Mouse (Mus musculus) CH12.LX (cell line): ENCODE results near the gene Neurod2. TPM values are rescaled to one million over a fixed set of nuclear protein-coding genes. Genes with fewer than 3 reads are reported as not detected.

ENCODE experiments used
- DNase-seq: peaks from one replicate; pipeline ENCODE4 v3.0.0-alpha.2; 2013; ENCODE audit errors: extremely low read depth
- H3K27ac ChIP-seq: 2 replicates; pipeline ENCODE4 v1.5.1; 2012; ENCODE audit warnings: low read depth, mild to moderate bottlenecking, control low read depth, moderate library complexity; ENCODE audit not compliant: insufficient read depth
- H3K27me3 ChIP-seq: replicated peaks from 2 replicates; pipeline ENCODE3; 2012; ENCODE audit warnings: inconsistent platforms
- H3K36me3 ChIP-seq, 2 experiments: replicated peaks in 1 of 2; 2 replicates each; pipeline versions ENCODE3 to v1.6.1; 2012; ENCODE audit warnings: inconsistent platforms in 1 of 2, low read length in 1 of 2, mild to moderate bottlenecking in 1 of 2, mixed read lengths in 1 of 2, moderate library complexity in 1 of 2; ENCODE audit not compliant: control insufficient read depth in 1 of 2, insufficient read depth in 1 of 2
- H3K4me1 ChIP-seq, 2 experiments: 2 replicates each; pipeline ENCODE4 v1.6.1; 2012; ENCODE audit warnings: inconsistent platforms in 1 of 2, moderate library complexity in 1 of 2; ENCODE audit not compliant: insufficient read depth in 2 of 2, control insufficient read depth in 1 of 2
- H3K4me2 ChIP-seq: 2 replicates; pipeline ENCODE4 v1.6.1; 2012; ENCODE audit warnings: low read depth, mild to moderate bottlenecking, control low read depth; ENCODE audit not compliant: poor library complexity, insufficient read depth, severe bottlenecking
- H3K4me3 ChIP-seq, 3 experiments: fragments of 150-350 bp in 1 of 3; sonication (generic) in 1 of 3; replicated peaks in 1 of 3; 2 replicates each; pipeline versions ENCODE3 to v1.5.1; 2011 to 2012; ENCODE audit warnings: low read depth in 2 of 3, low read length in 2 of 3, mild to moderate bottlenecking in 2 of 3, moderate library complexity in 2 of 3, control low read depth in 1 of 3, improper control_type of control experiment in 1 of 3, inconsistent platforms in 1 of 3, mixed read lengths in 1 of 3; ENCODE audit not compliant: poor library complexity in 1 of 3
- H3K79me2 ChIP-seq: replicated peaks from 2 replicates; pipeline ENCODE4 v1.6.1; 2012; ENCODE audit warnings: mild to moderate bottlenecking, moderate library complexity; ENCODE audit not compliant: control insufficient read depth, poor library complexity, insufficient read depth, severe bottlenecking; ENCODE audit errors: extremely low read depth
- H3K9ac ChIP-seq: 2 replicates; pipeline ENCODE4 v1.6.1; 2012; ENCODE audit warnings: low read depth, mild to moderate bottlenecking, control low read depth, moderate library complexity; ENCODE audit not compliant: insufficient read depth
- H3K9me3 ChIP-seq: replicated peaks from 2 replicates; pipeline ENCODE3; 2012; ENCODE audit warnings: low read length, inconsistent platforms, mixed read lengths
- BHLHE40 ChIP-seq: IDR thresholded peaks from 2 replicates; pipeline ENCODE4 v1.6.1; 2011; ENCODE audit warnings: mild to moderate bottlenecking, low read depth, low read length, improper control_type of control experiment
- CTCF ChIP-seq, 2 experiments: IDR thresholded peaks in 1 of 2; conservative IDR thresholded peaks in 1 of 2; 2 replicates each; pipeline ENCODE4 v1.5.1; 2011 to 2012; ENCODE audit warnings: low read depth in 2 of 2, low read length in 2 of 2, improper control_type of control experiment in 1 of 2, inconsistent platforms in 1 of 2, mild to moderate bottlenecking in 1 of 2, moderate library complexity in 1 of 2
- E2F4 ChIP-seq: IDR thresholded peaks from 2 replicates; pipeline ENCODE4 v1.6.1; 2011; ENCODE audit warnings: low read depth, low read length, improper control_type of control experiment; ENCODE audit not compliant: insufficient replicate concordance
- ELF1 ChIP-seq: IDR thresholded peaks from 2 replicates; pipeline ENCODE4 v1.6.1; 2014; ENCODE audit warnings: low read depth, mild to moderate bottlenecking, inconsistent platforms, low read length, improper control_type of control experiment
- EP300 ChIP-seq: IDR thresholded peaks from 2 replicates; pipeline ENCODE4 v1.6.1; 2011; ENCODE audit warnings: low read length, improper control_type of control experiment
- GABPA ChIP-seq: IDR thresholded peaks from 2 replicates; pipeline ENCODE4 v1.6.1; 2012; ENCODE audit warnings: low read depth, low read length, improper control_type of control experiment, inconsistent platforms; ENCODE audit not compliant: insufficient replicate concordance
- HCFC1 ChIP-seq: IDR thresholded peaks from 2 replicates; pipeline ENCODE4 v1.6.1; 2012; ENCODE audit warnings: low read depth, mild to moderate bottlenecking, inconsistent platforms, low read length, improper control_type of control experiment
- IRF4 ChIP-seq: IDR thresholded peaks from 2 replicates; pipeline ENCODE4 v1.6.1; 2014; ENCODE audit warnings: low read depth, mild to moderate bottlenecking, inconsistent platforms, low read length, improper control_type of control experiment
- JUN ChIP-seq: IDR thresholded peaks from 2 replicates; pipeline ENCODE4 v1.6.1; 2011; ENCODE audit warnings: low read depth, mild to moderate bottlenecking, low read length, improper control_type of control experiment, moderate library complexity; ENCODE audit not compliant: insufficient read depth
- JUND ChIP-seq: conservative IDR thresholded peaks from 2 replicates; pipeline ENCODE4 v1.6.1; 2011; ENCODE audit warnings: low read depth, low read length, improper control_type of control experiment
- MAZ ChIP-seq: IDR thresholded peaks from 2 replicates; pipeline ENCODE4 v1.6.1; 2012; ENCODE audit warnings: low read depth, mild to moderate bottlenecking, inconsistent platforms, low read length, improper control_type of control experiment, moderate library complexity
- MEF2A ChIP-seq: IDR thresholded peaks from 2 replicates; pipeline ENCODE4 v1.6.1; 2014; ENCODE audit warnings: low read depth, mild to moderate bottlenecking, inconsistent platforms, low read length, improper control_type of control experiment, borderline replicate concordance
- MXI1 ChIP-seq: IDR thresholded peaks from 2 replicates; pipeline ENCODE4 v1.6.1; 2011; ENCODE audit warnings: mild to moderate bottlenecking, low read depth, low read length, improper control_type of control experiment
- MYC ChIP-seq: IDR thresholded peaks from 2 replicates; pipeline ENCODE4 v1.6.1; 2011; ENCODE audit warnings: low read depth, mild to moderate bottlenecking, improper control_type of control experiment, low read length
- NELFE ChIP-seq: IDR thresholded peaks from 2 replicates; pipeline ENCODE4 v1.6.1; 2011; ENCODE audit warnings: low read depth, low read length, improper control_type of control experiment
- NRF1 ChIP-seq: IDR thresholded peaks from 2 replicates; pipeline ENCODE4 v1.6.1; 2014; ENCODE audit warnings: low read depth, mild to moderate bottlenecking, inconsistent platforms, low read length, improper control_type of control experiment, moderate library complexity
- PAX5 ChIP-seq: IDR thresholded peaks from 2 replicates; pipeline ENCODE4 v1.6.1; 2012; ENCODE audit warnings: low read length, inconsistent platforms, mixed read lengths
- POLR2A ChIP-seq: IDR thresholded peaks from 2 replicates; pipeline ENCODE4 v1.6.1; 2011; ENCODE audit warnings: low read depth, mild to moderate bottlenecking, improper control_type of control experiment, low read length
- POLR2AphosphoS2 ChIP-seq: IDR thresholded peaks from 2 replicates; pipeline ENCODE4 v1.6.1; 2011; ENCODE audit warnings: low read depth, low read length, improper control_type of control experiment
- RAD21 ChIP-seq: IDR thresholded peaks from 2 replicates; pipeline ENCODE4 v1.6.1; 2011; ENCODE audit warnings: low read depth, mild to moderate bottlenecking, low read length, improper control_type of control experiment, moderate library complexity
- SIN3A ChIP-seq: IDR thresholded peaks from 2 replicates; pipeline ENCODE4 v1.6.1; 2012; ENCODE audit warnings: low read length, improper control_type of control experiment, inconsistent platforms
- TCF12 ChIP-seq: IDR thresholded peaks from 2 replicates; pipeline ENCODE4 v1.6.1; 2014; ENCODE audit warnings: low read depth, mild to moderate bottlenecking, inconsistent platforms, low read length, improper control_type of control experiment
- USF1 ChIP-seq: IDR thresholded peaks from 2 replicates; pipeline ENCODE4 v1.6.1; 2014; ENCODE audit warnings: low read depth, mild to moderate bottlenecking, inconsistent platforms, low read length, improper control_type of control experiment
- ZKSCAN1 ChIP-seq: IDR thresholded peaks from 2 replicates; pipeline ENCODE4 v1.6.1; 2012; ENCODE audit warnings: low read depth, inconsistent platforms, low read length, improper control_type of control experiment, borderline replicate concordance
- ZMIZ1 ChIP-seq: IDR thresholded peaks from 2 replicates; pipeline ENCODE4 v1.6.1; 2012; ENCODE audit warnings: low read depth, mild to moderate bottlenecking, inconsistent platforms, low read length, improper control_type of control experiment
- ZNF384 ChIP-seq: IDR thresholded peaks from 2 replicates; pipeline ENCODE4 v1.6.1; 2012; ENCODE audit warnings: low read depth, low read length, improper control_type of control experiment, inconsistent platforms
- dilution Hi-C: fragments of 300-500 bp; cut with MboI; formaldehyde crosslinking; loops from 2 replicates; pipeline ENCODE4 v1.14.3; 2020; ENCODE audit warnings: low sequenced_read_pairs; ENCODE audit not compliant: extremely low pct_unique_long_range_greater_than_20kb, extremely low pct_ligation_motif_present
- in situ Hi-C: fragments of 300-500 bp; cut with MboI; formaldehyde crosslinking; loops from 3 replicates; pipeline ENCODE4 v1.14.3; 2019; ENCODE audit warnings: low sequenced_read_pairs, low pct_ligation_motif_present, low pct_unique_long_range_greater_than_20kb, mixed read lengths
- polyA plus RNA-seq: library from polyadenylated mRNA; unstranded; fragments of >175 nt; gene quantifications from 2 replicates; pipeline ENCODE4 v1.2.1, GENCODE M21; 2012; ENCODE audit warnings: low read depth; ENCODE audit not compliant: insufficient read length
- total RNA-seq, 2 experiments: library from RNA; depleted of rRNA; stranded (reverse); fragments of 300-350 nt in 1 of 2; fragments of >200 nt in 1 of 2; gene quantifications; 2 replicates each; pipeline ENCODE4 v1.2.3; 2012 to 2014

Neurod2 gene
- total and polyA plus RNA-seq, 3 experiments = not detected

DNA sequence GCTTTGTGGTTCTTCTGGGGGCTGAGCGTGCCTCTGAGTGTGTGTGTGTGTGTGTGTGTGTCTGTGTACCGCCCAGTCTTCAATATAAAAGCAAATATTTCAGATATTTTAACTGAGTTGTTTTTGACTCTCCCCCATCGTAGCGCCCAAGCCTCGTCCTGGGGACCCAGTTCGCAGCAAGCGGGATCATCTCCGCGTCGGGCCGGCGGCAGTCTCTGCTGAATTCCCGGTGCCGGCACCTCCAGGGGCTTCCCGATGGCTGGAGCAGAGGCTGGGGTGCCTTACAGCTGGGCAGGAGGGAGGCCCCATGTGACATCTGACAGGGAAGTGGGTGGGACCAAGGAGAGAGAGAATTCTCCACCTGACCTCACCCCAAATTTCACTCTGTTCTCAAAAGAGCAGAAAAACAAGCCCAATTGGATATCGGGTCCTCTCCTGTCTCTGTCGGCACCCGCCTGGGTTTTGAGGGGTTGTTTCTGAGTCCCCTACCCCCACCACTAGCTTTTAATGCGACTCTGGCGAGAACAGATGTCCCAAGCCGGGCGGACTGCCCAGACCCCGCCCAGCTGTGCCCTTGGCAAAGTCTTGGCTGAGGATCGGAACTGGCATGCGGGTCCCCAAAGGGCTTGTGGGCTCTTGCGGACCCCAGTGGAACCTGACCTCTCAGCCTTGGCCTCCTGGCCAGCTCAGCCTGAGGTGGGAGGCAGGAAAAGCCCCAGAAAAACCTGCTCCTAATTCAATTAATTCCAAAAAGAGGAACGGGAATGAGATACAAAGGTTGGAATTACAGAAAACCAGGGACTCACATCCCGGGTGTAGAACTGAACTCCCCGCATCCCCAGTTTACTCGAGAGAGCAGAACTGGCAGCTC is 8.4 kb downstream of the Neurod2 start:
- no peaks in the 10 kb centered on the region for H3K9me3 ChIP-seq
- no peak overlapping the region for H3K9ac ChIP-seq
- no peak overlapping the region for H3K27ac ChIP-seq
- dilution Hi-C loops (no loop called here), in situ Hi-C loops (no loop called here)
- peaks cover 97% of the 10 kb centered on the region for H3K27me3 ChIP-seq
- no peak overlapping the region for H3K4me3 ChIP-seq
- no peak for TF ChIP-seq USF1
- TF ChIP-seq ZKSCAN1 = no peak
- no peak for TF ChIP-seq ELF1
- no peak for TF ChIP-seq NELFE
- no peak for TF ChIP-seq HCFC1
- TF ChIP-seq MEF2A = no peak
- no peak for TF ChIP-seq EP300
- TF ChIP-seq JUN = no peak
- no peak for TF ChIP-seq MAZ
- TF ChIP-seq CTCF (conservative IDR thresholded peaks at IDR 0.05 in 1 of 2, IDR thresholded peaks at IDR 0.05 in 1 of 2; ENCODE audit: low read depth in 2 of 2, low read length in 2 of 2) = no peak
- TF ChIP-seq BHLHE40 = no peak
- TF ChIP-seq MXI1 = no peak
- no peak for TF ChIP-seq POLR2AphosphoS2
- TF ChIP-seq GABPA = no peak
- TF ChIP-seq NRF1 = no peak
- TF ChIP-seq ZMIZ1 = no peak
- TF ChIP-seq TCF12 = no peak
- no peak for TF ChIP-seq JUND
- TF ChIP-seq E2F4 = no peak
- no peak for TF ChIP-seq SIN3A
- H3K4me2 ChIP-seq = no peak overlapping the region
- no peaks in the 10 kb centered on the region for H3K79me2 ChIP-seq
- H3K4me1 ChIP-seq = no peaks in the 10 kb centered on the region
- H3K36me3 ChIP-seq = no peaks in the 10 kb centered on the region
- no peak for DNase-seq

DNA sequence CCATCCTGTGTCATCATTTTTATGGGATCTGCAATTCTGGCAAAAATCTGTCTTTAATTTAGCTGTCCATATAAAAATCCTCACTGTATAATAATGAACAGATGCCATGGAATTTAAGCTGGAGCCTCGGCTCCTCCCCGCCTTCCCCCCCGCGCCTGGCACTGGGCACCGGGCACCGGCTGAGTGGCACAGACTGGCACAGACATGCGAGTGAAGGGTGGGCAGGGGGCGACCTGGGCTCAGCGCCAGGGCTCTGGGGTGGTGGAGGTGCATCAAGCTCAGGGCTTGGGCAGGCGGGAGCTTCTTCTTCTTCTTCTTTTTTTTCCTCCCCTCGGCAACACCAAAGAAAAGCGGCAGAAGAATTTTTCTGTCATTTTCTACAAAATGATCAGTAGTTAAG is 9.1 kb downstream of the Neurod2 start:
- no peak for DNase-seq
- Histone ChIP-seq H3K79me2 (no peaks in the 10 kb centered on the region), H3K4me2 (no peak overlapping the region), H3K9ac (no peak overlapping the region), H3K36me3 (no peaks in the 10 kb centered on the region), H3K9me3 (no peaks in the 10 kb centered on the region), H3K27ac (no peak overlapping the region), H3K4me1 (no peaks in the 10 kb centered on the region)
- in situ Hi-C loops = no loop called here
- TF ChIP-seq ELF1 (no peak), EP300 (no peak), ZNF384 (no peak), MYC (no peak), POLR2AphosphoS2 (no peak), NELFE (no peak), MXI1 (no peak), IRF4 (no peak), ZMIZ1 (no peak), JUND (no peak), NRF1 (no peak), USF1 (no peak), SIN3A (no peak), PAX5 (no peak), POLR2A (no peak), TCF12 (no peak), RAD21 (no peak)
- TF ChIP-seq, all 38 proteins: peak for 0
- Histone ChIP-seq H3K4me3 (no peak overlapping the region), H3K27me3 (peaks cover 99% of the 10 kb centered on the region)
- dilution Hi-C loops = no loop called here
